Mouse (Mus musculus) heart, adult 8-10 months (tissue): ENCODE measurements at regions not wholly inside any gene's neighbourhood (a gene's known extent, or its start where the extent isn't known, plus 50 kb on each side); places are given as distances from the start of the nearest gene placed in this dataset.

Source experiments
- DNase-seq: peaks from one replicate; pipeline ENCODE4 v3.0.0; 2022; ENCODE audit warnings: low spot score

DNA sequence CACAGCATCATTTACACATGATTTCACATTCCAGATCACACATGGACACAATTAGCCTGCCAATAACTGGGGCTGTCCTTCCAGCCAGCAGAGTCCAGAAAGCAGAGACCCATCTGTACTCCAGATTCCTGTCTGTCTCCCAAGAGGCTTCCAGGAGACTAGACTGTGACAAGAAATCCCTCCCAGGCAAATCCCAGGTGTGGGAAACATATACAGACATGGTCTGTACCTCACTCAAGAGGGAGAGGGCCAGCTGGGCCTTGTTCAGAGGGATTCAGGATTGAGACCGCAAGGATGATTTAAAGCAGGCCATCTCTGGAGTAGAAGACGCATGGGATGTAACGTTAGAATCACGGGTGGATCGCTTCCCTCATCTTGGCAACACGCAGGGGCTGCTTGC, 182.7 kb upstream of the Prr30 start:
- no peak for DNase-seq

DNA sequence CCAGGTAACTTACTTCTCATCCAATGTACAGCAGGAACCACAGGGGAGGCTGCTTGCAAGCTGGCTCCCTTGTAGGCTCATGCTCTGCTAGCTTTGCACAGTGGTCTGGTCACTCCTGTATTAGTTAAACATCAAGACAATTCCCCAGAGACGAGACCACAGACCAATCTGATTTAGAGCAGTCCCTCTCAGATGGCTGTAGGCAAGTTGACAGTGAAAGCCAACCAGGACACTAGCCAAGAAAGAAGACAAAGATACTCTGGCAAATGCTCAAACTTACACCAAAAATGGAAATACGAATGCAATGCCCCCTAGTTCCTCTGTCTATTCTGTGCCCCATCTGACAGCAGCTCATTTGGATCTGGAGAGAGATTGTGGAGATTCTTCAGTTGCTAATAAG, 181.8 kb upstream of the Prr30 start:
- DNase-seq, result no peak

DNA sequence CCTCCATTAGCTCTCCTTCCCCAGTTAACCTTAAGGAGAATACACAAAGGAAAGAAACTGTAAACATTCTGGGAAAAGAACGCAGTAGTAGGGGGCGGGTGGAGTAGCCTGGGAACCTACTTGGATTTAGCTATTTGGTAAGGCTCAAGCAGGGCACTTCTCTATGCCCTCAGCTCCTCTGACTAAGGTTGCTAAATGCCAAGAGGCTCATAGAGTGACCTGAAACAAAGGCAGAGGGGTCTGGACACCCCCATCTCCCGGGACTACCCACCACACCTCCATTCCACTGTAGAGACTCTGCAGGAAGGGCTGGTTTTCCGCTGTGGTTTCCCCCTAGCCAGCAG, 179.5 kb upstream of the Prr30 start:
- no peak for DNase-seq

DNA sequence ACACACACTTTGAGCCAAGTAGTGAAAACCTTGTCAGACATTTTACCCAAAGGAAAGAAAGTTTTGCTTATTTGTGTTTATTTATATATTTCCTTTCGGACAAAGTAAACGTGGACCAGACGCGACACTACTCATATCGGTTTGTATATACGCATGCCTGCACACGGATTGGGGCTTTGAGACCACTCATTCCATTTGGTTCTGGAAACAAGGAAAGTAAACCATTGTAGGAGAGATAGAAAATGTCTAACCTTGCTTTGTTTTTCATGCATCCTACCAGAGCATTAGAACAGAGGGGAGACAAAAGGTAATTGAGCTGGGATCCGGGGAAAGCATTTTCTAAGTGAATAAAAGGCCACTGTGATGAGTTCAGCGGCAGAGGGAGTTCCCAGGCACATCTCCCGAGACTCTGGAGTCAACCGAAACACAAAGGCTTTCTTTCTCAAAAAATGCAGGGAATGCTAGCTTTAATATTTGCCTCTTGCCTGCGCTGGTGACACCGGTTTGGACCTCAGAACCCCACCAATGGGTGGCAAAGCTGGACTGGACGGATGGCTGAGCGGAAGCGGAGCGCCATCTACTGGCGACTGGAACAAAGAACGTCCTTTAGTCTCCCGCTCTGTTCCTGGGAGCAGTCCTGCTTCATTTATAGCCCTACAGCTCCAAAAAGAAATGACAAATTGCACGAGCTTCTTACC, 179.0 kb upstream of the Prr30 start:
- DNase-seq, result peak; percentile 41

DNA sequence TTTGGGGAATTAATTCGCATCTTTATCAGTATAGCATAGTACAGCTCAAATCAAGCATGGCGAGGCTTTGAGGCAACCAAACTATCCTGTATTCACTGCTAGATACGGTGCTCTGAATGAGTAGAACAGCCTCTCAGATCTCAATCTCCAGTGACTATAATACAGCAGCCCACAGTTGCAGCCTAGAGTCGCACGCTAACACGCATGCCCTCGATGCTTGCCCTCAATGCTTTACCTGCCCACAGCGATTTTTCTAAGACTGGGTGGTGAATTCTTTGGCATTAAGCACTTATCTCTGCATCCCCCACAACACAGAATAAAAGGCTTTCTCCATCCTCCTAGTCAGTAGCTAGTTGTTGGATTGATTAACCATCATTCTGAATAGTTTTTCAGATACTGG, 178.4 kb upstream of the Prr30 start:
- no peak for DNase-seq

DNA sequence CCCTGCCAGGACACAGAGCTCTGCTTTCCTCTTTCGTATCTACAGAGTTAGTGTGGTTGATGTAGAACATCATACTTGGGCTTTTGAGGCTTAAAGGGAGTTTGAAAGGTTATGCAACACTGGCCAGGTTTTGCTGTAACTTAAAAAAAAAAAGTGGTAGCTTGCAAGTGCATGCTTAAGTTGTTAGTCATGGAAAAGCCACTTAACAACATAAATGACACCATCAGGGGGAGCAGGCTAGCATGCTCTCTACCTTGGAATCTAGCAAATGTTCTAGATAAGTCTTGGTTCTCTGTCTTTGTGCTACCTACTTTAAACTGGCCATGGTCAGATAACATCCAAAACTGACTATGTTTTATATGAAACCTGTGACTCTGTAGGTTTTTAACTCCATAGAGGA, 176.6 kb upstream of the Prr30 start:
- DNase-seq, result no peak

DNA sequence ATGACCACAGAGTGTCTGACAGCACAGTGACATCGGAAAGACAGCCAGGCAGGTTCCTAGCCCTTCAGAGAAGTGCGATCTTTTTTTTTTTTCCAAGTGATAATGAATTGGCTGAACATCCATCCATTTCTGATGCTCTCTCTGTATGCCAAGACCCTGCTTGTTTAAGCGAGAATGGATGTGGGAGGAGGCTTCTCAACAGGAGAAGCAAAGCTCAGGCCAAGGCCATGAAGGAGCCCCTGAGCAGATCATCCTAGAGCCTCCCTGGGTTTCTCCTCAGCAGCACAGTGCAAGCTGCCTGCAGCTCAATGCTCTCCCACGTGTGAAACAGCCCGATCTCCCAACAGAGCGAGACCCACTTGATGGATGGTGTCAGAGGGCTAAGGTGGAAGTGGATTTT, 175.7 kb upstream of the Prr30 start:
- no peak for DNase-seq

DNA sequence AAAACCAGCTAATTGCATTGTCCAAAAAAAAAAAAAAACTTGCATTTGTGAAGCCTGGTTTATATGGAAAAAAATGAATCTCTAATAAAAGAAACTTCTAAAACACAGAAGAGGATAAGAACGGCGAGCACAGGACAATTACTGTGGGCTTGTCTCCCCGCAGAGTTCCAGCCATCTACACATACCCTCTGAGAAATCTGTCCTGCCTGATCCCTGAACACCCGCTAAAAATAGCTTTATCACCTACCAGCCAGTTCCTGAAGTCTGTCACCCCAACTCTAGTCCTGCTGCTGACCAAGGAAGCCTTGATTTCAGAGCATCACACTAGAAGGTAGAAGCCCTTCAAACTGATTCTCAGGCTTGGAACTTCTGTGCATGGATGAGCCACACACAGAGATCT, 173.7 kb upstream of the Prr30 start:
- no peak for DNase-seq

DNA sequence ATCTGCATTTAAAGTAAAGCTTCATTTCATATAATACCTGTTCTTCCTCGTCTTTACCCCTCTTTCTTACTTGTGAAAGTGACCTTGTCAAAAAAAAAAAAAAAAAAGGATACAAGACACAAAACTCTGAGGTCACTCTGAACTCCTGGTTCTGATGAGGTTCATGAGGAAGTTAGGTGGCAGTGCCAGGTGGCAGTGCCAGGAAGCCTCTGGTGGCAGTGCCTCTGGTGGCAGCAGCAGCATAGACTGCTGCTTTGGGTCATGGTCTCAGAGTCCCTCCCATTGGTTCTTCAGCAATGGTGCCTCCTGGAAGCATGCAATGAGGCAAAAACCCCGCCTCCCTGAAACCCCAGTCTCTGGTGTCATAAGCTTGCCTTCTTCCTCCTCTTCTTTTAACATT, 159.7 kb upstream of the Prr30 start:
- no peak for DNase-seq

DNA sequence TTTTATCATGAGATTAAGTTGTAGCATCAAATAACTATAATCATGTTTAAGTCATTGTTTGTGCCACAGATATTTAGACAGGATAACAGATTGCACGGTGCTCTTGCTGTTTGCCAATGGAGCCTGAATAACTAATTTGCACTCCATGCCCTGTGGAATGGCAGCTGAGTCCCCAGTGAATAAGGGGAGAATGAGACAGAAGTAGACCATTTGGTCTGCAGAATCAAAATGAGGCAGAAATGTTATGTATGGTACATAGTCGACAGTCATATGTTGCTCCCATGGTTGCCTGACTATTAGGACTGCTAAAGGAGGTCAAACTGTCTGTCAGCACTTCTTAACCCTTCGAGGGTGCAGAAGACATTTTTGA, 152.9 kb upstream of the Prr30 start:
- DNase-seq, result no peak

DNA sequence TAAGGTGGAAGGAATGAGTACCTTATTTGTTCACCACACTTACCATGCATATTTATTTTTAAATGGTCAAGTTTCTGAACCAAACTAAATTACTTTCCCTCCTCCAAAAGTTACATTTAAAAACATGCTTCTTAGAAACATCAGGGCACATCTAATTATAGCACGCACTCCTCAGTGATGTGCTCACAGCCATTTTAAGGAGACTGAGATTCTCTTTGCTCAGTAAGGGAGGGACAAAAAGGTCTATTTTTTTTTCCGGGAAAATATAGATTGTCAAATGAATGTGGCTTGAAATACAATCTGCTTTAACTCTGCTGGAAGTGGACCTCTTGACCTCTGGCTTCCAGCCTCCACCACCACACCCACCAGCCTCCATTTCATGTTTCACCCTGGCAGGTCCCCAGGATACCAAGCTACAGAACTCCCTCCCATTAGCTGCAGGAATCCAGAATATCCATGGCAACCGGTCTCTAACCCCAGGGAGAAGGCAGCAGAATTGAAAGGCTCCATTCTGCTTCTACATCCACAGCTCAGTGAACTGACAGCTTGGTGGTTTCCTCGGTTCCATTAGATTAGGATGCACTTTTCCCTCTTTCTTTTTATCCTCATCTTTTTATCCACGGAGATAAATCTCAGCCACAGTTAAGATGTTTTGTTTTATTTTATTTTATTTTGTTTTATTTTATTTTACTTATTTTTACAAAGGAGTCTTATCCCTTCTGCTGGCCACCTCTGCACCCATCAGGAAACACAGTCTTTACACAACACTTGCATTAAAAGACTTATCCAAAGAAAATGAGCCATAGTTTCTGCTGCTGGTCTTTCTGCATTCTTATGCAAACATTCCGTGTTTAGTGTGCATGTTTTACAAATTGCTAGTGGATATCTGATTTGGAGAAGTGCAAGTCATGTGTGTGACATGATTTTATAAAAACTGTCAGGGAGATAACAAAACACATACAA, 152.2 kb upstream of the Prr30 start:
- peak; percentile 21 for DNase-seq

DNA sequence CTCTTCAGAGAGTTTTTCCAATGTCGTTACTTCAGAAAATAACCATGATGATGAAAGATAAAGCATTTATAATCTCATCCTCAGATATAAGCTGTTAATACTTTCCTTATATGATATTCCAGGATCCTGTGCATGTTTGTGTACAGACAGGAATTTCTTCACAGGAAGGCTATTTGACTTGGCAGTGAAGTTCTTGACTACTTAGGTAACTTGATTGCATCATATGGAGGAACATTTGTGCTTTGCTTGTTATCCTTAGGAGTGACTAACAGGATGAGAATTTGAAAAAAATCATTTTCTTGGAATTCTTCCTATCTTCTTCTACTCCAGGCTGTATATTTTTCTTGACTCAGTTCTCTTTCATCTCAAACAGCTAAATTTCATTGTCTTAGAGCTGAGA, 140.2 kb upstream of the Prr30 start:
- no peak for DNase-seq

DNA sequence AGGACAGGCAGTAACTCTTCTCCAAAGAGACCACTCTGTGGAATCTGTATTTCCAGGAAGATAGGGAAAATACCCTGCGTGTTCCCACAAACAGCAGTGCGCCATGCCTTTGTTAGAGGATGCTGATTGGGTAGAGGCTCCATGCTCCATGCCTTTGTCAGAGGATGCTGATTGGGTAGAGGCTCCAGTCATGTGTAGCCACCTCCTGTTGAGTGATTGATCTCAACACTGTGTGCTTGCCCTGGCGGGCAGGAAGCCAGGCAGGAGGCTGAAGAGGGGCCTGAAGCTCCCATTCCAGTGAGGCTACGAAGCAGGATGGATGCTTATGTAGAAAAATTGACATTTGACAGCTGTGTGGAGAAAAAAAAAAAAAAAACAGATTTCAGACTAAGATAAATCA, 131.9 kb upstream of the Prr30 start:
- no peak for DNase-seq

DNA sequence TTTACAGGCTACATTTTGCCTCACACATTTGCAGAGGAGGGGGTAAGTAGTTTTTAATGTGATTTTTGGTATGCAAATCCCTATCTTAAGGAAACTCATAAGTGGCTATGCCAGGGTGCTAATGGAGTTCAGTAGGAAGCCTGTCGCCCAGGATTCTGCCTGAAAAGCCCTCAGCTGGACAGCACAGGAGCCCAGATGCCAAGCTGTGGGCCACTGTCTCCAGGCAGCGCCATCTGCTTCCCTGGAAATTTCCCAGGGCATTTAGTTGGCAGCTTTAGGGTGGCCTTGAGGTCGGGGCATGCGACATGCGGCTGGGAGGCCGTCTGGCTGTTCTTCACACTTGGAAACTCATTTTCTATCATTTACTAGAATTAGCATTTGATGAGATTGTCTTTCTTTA, 127.3 kb upstream of the Prr30 start:
- DNase-seq, result no peak

DNA sequence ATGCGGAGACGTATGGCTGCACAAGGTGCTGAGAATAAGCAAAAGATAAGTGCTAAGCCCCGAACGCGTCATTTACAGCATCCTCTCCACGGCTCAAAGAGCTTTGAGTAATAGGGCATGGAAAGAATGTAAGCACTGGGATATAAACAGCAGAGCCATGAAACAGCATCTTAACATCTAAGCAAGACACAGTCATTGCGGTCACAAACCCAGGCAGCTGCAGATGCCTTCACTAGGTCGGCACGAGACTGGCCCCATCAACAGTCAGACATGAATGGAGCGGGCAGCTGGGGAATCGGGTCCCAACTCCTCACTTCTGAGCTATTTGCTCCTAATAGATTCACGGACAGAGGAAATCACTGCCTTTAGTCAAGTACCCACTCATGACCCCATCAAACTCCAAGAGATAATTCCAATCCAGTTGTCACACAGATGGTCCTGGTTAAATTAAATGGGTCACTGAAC, 126.4 kb upstream of the Prr30 start:
- no peak for DNase-seq

DNA sequence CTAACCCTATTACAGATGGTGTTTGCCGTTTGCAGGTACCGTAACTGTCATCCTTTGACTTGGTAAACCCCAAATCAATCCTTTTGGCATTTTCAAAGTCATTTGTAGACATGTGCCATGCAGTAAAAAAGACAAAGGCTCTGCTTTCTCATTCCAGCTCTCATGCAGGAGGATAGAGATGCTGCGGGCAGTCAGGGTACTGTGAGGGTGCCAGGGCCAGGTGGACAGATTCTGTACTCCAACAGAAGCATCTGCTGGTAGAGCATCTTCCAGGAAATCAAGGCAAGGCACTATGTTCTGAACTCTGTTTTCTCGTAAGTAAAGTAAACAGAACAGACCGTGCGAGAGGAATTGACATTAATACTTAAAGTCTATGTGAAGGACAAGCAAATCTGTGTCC, 123.2 kb upstream of the Prr30 start:
- no peak for DNase-seq

DNA sequence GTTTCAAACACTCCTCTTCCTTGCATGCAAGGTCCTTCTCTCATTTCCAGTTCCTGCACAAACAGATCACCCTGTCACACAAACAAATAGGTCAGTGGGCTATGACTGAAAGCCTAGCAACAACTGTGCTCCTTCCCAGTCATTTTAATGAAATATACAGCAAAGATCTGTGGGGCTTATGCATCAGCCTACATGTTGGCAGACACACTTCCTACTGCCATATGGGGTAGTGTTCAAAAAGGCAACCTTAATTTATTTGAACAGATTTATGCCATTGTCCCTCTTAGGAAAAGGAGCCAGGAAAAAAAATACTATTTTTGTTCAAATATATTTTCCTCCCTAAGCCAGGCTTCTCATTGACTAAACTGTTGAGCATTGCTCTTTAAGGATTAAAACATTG, 107.8 kb upstream of the Prr30 start:
- no peak for DNase-seq

DNA sequence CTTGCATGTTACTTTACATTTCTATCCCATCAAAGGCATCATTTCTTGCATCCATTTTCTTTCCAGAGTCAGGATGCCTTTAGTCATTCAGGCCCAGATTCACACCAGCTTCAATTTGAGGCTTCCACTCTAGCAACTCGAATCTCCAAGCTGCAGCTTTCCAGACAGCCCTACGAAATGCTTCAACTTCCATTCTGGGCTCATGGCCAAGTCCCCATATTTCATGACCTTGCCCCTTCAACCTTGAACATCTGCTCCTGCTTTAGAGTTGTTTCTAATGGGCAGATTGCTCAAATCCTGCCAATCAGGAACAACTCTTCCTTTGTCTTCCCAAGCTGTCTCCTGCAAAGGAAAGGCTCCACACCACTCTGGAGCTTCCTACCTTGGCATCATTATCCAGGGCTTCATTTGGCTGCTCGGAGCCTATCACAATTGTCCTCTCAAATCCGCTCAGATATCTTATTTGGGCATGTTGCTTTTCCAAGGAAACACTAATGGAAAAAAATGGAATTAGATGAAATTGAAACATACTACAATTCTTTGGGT, 104.4 kb upstream of the Prr30 start:
- DNase-seq, result no peak

DNA sequence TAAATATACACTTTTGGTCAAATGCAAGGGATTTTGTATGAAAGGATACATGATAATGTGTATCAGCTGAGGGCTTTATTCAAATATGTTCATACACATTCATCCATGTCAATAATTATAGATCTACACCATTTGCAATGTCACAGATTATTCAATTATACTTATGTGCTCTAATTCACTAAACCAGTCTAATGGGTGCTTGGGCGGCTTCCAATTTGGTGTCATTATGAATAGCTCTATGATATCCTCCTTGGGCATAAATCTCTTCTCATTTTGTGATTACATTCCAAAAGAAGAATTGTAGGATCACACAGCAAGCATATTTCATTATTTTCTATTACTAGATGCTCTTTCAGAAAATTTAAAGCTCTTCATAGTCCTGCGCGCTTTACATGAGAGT, 97.7 kb upstream of the Prr30 start:
- DNase-seq, result no peak

DNA sequence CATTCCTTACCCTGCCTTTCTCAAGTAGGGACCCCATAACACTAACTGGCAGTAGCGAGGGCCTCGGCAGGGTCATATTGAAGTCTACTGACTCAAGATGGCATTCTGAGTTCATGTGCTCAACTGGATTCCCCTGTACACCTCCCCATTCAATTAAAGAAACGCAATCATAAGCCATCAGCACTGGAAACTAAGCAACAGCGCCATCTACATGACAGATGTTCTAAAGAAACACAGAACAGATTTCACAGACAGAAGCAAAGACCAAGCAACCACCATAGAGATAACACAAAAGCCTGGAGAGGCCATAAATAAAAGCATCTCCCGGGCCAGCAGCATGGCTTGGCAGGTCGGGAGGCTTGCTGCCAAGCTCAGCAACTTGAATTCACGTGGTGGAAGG, 94.6 kb upstream of the Prr30 start:
- peak; percentile 35 for DNase-seq

DNA sequence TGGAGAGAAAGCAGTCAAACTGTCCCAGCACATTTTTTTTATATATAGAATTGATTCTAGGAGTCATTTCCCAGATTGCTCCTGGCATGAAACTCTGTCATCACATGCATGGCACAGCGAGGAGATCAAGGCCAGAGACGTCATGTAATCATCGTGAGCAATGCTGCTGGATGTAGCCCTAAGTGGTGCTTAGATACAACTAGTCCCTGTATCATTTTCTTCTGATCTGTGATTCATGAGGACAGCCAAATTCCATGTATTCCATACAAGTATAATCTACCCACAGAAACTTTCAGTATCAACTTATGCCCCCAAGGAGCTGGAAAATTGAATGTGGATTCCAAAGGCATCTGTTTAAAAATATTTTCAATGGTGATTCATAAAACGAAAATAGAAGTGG, 87.6 kb upstream of the Prr30 start:
- no peak for DNase-seq

DNA sequence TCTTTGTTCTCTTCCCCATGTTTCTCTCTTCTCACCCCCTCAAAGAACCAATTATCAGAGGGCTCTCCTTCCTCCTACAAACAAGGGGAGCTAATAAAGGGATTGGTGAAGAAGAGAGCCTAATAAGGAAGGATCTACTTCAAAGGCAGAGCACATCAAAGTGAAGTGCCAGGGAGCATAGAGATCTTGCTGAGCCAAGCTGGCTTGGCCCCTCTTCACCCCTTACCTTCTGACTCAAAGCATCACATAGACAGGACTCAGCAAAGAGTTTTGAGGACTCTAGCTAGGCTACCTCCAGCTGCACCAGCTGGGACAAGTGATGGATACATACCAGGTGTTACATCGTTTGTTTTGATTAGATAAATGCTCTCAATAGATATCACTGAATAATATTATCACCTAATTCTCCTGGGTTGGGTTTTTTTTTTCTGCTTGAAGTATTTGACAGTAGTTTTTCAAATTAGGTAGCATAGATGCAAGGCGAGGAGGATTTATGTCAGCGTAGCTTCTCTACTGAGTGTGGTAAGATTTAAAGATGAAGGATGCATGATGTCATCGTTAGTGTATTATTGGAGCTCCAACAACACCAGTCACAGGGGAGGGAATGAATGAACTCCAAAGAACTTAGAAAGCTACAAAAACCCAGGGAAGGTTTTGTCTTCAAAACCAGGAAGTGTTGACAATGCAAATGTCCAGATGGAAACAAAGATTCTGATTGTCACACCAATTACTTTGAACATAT, 69.1 kb upstream of the Prr30 start:
- DNase-seq, result no peak
